Mouse (Mus musculus) G1E (cell line): Measurements from ENCODE around the gene Ppdpf. TPM values are rescaled to one million over a fixed set of nuclear protein-coding genes. Genes with fewer than 3 reads are reported as not detected.

Source experiments
- ATAC-seq: 2 replicates; pipeline ENCODE4 v1.8.0; 2016; ENCODE audit warnings: mild to moderate bottlenecking; ENCODE audit not compliant: insufficient number of reproducible peaks, poor library complexity, low FRiP score, severe bottlenecking; ENCODE audit errors: extremely low read depth
- DNase-seq: peaks from one replicate; pipeline ENCODE4 v3.0.0; 2012; ENCODE audit warnings: low spot score
- H3K27me3 ChIP-seq: 2 replicates; pipeline ENCODE4 v1.6.1; 2012; ENCODE audit warnings: mild to moderate bottlenecking, low read length, inconsistent platforms; ENCODE audit not compliant: insufficient read depth
- H3K36me3 ChIP-seq: replicated peaks from 2 replicates; pipeline ENCODE3; 2012; ENCODE audit warnings: mild to moderate bottlenecking, inconsistent platforms
- H3K4me1 ChIP-seq: 2 replicates; pipeline ENCODE4 v1.6.1; 2012; ENCODE audit warnings: low read depth, low read length, inconsistent platforms, mixed read lengths; ENCODE audit not compliant: insufficient read depth
- H3K4me3 ChIP-seq: 2 replicates; pipeline ENCODE4 v1.5.1; 2012; ENCODE audit warnings: low read depth, mild to moderate bottlenecking, inconsistent platforms, low read length, moderate library complexity, mixed read lengths
- H3K9me3 ChIP-seq: replicated peaks from 2 replicates; pipeline ENCODE4 v1.6.1; 2012; ENCODE audit warnings: inconsistent platforms
- CTCF ChIP-seq: IDR thresholded peaks from 2 replicates; pipeline ENCODE4 v1.5.1; 2012; ENCODE audit warnings: low read depth, low read length, inconsistent platforms, mixed read lengths
- GATA1 ChIP-seq: IDR thresholded peaks from 2 replicates; pipeline ENCODE4 v1.6.1; 2012; ENCODE audit warnings: borderline replicate concordance, low read length, inconsistent platforms, mixed read lengths
- GATA2 ChIP-seq: IDR thresholded peaks from 2 replicates; pipeline ENCODE4 v1.6.1; 2012; ENCODE audit warnings: low read depth, low read length, inconsistent platforms, borderline replicate concordance
- POLR2AphosphoS5 ChIP-seq: IDR thresholded peaks from 2 replicates; pipeline ENCODE4 v1.6.1; 2012; ENCODE audit warnings: low read depth, low read length, inconsistent platforms; ENCODE audit not compliant: insufficient replicate concordance
- TAL1 ChIP-seq: conservative IDR thresholded peaks from 2 replicates; pipeline ENCODE4 v1.6.1; 2012; ENCODE audit warnings: low read depth, low read length, inconsistent platforms, mixed read lengths
- polyA plus RNA-seq: library from polyadenylated mRNA; stranded (reverse); fragments of >175 nt; gene quantifications from 2 replicates; pipeline ENCODE4 v1.2.3, GENCODE M21; 2012
- total RNA-seq, 2 experiments: library from RNA; stranded (forward) in 1 of 2; stranded (reverse) in 1 of 2; fragments of 200-1000 nt in 1 of 2; fragments of >200 nt in 1 of 2; fragmentation: Nextera tagmentation in 1 of 2; gene quantifications; 2 replicates each; pipeline ENCODE4 v1.2.3; 2014 to 2017

Ppdpf gene
- total and polyA plus RNA-seq, 3 experiments: 74.0 to 148 (median 143) TPM

DNA sequence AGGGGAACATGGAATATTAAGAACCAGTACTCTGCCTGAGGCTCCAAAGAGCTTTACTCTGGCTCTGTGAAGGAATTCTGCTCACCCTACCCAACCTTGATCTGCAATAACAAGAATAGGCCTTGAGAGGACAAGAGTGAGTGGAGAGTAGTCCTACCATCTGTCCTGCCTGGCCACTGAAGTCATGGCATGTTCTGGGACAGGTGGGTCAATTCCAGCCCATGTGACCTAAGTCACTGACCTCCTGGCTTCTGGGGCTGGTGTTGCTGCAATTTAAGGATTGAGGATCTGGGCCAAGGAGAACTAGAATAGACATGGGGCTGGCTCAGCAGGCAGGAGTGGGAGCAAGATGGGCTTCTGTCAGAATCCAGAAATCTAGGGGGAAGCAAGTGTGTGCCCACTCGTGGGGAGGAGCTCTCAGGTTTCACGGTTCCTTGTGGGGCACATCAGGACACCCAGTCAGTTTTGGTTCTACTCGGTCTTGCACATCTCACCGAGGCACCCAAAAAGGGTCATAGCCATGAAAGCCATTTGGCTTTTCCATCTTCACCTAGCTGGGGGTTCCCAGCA, 40.0 kb upstream of the Ppdpf start:
- Histone ChIP-seq H3K27me3 (peaks cover 2% of the 10 kb centered on the region; the same call in 1 of the 2 replicates), H3K36me3 (no peaks in the 10 kb centered on the region)
- no peak for TF ChIP-seq POLR2AphosphoS5
- no peak for TF ChIP-seq TAL1
- no peak for TF ChIP-seq GATA1
- no peak for TF ChIP-seq CTCF
- TF ChIP-seq GATA2: no peak

DNA sequence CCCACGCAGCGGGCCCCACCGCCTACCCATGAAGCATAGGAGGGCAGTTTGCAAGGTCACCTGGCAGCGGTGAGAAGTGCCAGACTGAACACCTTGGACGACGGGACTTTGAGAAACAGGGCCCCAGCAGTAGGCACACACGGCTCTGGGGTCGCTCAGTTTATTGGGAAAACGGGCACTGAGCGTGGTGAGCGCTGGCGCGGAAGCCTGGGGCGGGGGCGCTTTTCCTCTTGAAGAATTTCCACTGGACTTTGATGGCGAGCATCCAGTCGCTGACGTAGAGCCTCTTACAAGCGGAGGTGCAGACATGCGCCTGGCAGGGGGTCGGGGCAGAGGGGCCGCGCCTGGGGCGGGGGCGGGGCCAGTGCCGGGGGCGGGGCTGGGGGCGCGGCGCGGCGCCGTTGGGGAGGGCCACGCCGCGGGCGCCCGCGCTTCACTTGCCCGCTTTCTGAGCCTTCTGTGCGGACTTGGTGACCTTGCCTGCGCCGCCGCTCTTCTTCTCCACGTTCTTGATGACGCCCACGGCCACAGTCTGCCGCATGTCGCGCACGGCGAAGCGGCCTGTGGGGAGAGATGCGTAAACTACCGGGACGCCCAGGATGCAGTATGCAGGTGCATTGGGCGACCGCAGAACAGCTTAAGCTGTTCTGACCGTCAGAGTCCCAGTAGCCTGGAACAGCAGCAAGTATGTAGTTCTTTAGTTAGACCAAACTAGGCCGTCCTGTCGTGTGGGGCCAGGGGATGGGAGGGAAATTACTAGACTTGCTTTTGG, 39.3 kb upstream of the Ppdpf start:
- Histone ChIP-seq H3K27me3 (peaks cover 2% of the 10 kb centered on the region; the same call in 1 of the 2 replicates), H3K36me3 (no peaks in the 10 kb centered on the region), H3K4me1 (no peaks in the 10 kb centered on the region), H3K4me3 (no peak overlapping the region), H3K9me3 (no peaks in the 10 kb centered on the region)
- ATAC-seq (no peak), DNase-seq (no peak)
- no peak for TF ChIP-seq GATA1
- no peak for TF ChIP-seq POLR2AphosphoS5
- no peak for TF ChIP-seq CTCF
- no peak for TF ChIP-seq TAL1
- TF ChIP-seq GATA2: no peak

More for the DNA sequence above, 40.0 kb upstream of the Ppdpf start:
- Histone ChIP-seq H3K9me3 (no peaks in the 10 kb centered on the region), H3K4me3 (no peak overlapping the region), H3K4me1 (no peaks in the 10 kb centered on the region)
- ATAC-seq (no peak), DNase-seq (no peak)

DNA sequence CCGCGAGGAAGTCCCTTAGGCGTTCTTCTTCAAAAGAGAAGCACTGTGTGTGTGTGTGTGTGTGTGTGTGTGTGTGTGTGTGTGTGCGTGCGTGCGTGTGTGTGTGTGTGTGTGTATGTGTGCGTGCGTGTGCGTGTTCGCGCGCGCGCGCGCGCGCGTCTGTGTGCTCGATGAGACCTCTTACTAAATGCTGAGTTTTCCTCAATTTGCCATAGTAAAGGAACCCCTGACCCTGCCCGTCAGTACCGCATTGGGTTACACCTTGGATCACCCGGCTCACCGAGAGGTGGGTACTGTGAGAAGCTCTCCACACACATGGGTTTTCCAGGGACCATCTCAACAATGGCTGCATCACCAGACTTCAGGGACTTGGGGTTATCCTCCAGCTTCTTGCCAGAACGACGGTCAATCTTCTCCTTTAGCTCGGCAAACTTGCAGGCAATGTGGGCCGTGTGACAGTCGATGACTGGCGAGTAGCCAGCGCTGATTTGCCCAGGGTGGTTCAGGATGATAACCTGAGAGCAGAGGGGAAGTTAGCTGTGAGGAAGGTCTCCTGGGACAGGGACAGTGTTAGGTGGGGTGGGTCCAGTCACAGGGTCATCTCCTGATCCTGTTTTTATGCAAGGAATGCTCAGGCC, 38.6 kb upstream of the Ppdpf start:
- Histone ChIP-seq H3K27me3 (peaks cover 5% of the 10 kb centered on the region; the same call in 1 of the 2 replicates), H3K4me3 (no peak overlapping the region)

DNA sequence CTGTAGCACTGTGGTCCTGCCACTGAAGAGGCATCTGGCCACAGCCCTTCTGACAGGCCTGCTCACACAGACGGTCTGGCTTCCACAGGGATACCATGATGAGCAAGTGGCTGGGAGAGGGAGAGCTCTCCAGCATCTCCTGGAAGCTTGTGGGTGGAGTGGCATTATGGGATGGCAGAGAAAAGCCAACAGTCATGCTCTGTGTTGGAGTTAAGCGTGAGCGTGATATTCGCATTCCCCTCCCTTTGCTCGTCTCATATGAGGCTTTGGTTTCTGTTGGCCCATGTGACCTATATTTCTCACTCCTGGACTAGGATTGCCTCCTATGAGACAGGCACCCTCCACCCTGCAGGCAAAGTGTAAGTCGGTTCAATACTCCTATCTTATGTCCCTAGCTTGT, 36.8 kb upstream of the Ppdpf start:
- TF ChIP-seq TAL1 (no peak), CTCF (no peak), GATA2 (no peak), GATA1 (no peak), POLR2AphosphoS5 (no peak)
- Histone ChIP-seq H3K4me1 (no peaks in the 10 kb centered on the region), H3K27me3 (peaks cover 9% of the 10 kb centered on the region; the same call in 1 of the 2 replicates), H3K9me3 (no peaks in the 10 kb centered on the region), H3K36me3 (no peaks in the 10 kb centered on the region), H3K4me3 (no peak overlapping the region)
- ATAC-seq (no peak), DNase-seq (no peak)

More for the DNA sequence above, 38.6 kb upstream of the Ppdpf start:
- Histone ChIP-seq H3K4me1 (no peaks in the 10 kb centered on the region), H3K9me3 (no peaks in the 10 kb centered on the region), H3K36me3 (no peaks in the 10 kb centered on the region)
- DNase-seq (no peak), ATAC-seq (no peak)
- TF ChIP-seq POLR2AphosphoS5 (no peak), CTCF (no peak), TAL1 (no peak), GATA2 (no peak), GATA1 (no peak)

GRCm38 (mm10) chr2:181152701-181153100, 34.3 kb upstream of the Ppdpf start:
- ATAC-seq (no peak), DNase-seq (no peak)
- Histone ChIP-seq H3K4me1 (no peaks in the 10 kb centered on the region), H3K4me3 (no peak overlapping the region), H3K27me3 (peaks cover 13% of the 10 kb centered on the region; the same call in 1 of the 2 replicates), H3K36me3 (no peaks in the 10 kb centered on the region), H3K9me3 (no peaks in the 10 kb centered on the region)
- TF ChIP-seq CTCF (no peak), GATA1 (no peak), TAL1 (no peak), POLR2AphosphoS5 (no peak), GATA2 (no peak)

DNA sequence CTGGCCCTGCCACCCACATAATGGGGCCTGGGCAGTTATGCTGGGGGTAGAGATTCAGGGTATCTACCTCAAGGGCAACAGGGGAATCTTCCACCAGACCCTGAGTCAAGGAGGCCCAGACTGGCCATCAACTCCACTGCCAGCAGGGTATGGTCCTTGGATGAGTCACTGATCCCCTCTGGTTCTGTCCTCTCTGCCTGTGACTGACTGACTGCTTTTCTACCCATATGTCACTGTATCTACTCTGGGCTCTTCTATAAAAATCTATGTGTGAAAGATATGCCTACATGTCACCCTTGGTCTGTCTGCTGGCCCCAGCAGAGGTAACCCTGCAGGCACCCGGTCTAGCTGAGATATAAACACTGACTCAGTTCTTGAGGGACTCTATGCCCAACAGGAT, 33.9 kb upstream of the Ppdpf start:
- DNase-seq: no peak
- TF ChIP-seq TAL1 (no peak), CTCF (no peak), POLR2AphosphoS5 (no peak), GATA1 (no peak)
- H3K4me1 ChIP-seq: no peaks in the 10 kb centered on the region

More for the DNA sequence above, 33.9 kb upstream of the Ppdpf start:
- Histone ChIP-seq H3K27me3 (peaks cover 13% of the 10 kb centered on the region; the same call in 1 of the 2 replicates), H3K4me3 (no peak overlapping the region), H3K9me3 (no peaks in the 10 kb centered on the region), H3K36me3 (no peaks in the 10 kb centered on the region)
- no peak for ATAC-seq
